Mouse (Mus musculus): ENCODE measurements around the gene Taok1.
A peak's percentile ranks its signal among the peaks of the same experiment; 100 is the strongest.

The Taok1 gene

GRCm38 (mm10) chr11:77508068-77509021 is 99.3 kb downstream of the Taok1 start:
- DNase-seq (ENCODE audit: low read depth, low spot score): peak; percentile 91

- no peak for DNase-seq (ENCODE audit: low read depth, low spot score)
Measured at GRCm38 (mm10) chr11:77507426-77507825, 100.2 kb downstream of the Taok1 start.

GRCm38 (mm10) chr11:77506941-77507340 is 100.7 kb downstream of the Taok1 start:
- no peak for DNase-seq (ENCODE audit: low read depth, low spot score)

GRCm38 (mm10) chr11:77506273-77506672 is 101.3 kb downstream of the Taok1 start:
- DNase-seq (ENCODE audit: low read depth, low spot score): no peak

GRCm38 (mm10) chr11:77505291-77505980 is 102.2 kb downstream of the Taok1 start:
- no peak for DNase-seq (ENCODE audit: low read depth, low spot score)

- no peak for DNase-seq (ENCODE audit: low read depth, low spot score)
Measured at GRCm38 (mm10) chr11:77504377-77504776, 103.2 kb downstream of the Taok1 start.

- peak; percentile 83 for DNase-seq (ENCODE audit: low read depth, low spot score)
Measured at GRCm38 (mm10) chr11:77503511-77503910, 104.1 kb downstream of the Taok1 start.

GRCm38 (mm10) chr11:77502481-77502880 is 105.1 kb downstream of the Taok1 start:
- no peak for DNase-seq (ENCODE audit: low read depth, low spot score)

- no peak for DNase-seq (ENCODE audit: low read depth, low spot score)
Measured at GRCm38 (mm10) chr11:77501971-77502370, 105.6 kb downstream of the Taok1 start.

- peak; percentile 78 for DNase-seq (ENCODE audit: low read depth, low spot score)
Measured at GRCm38 (mm10) chr11:77501392-77501791, 106.2 kb downstream of the Taok1 start.

- DNase-seq (ENCODE audit: low read depth, low spot score): peak; percentile 49
Measured at GRCm38 (mm10) chr11:77500361-77501325, 107.0 kb downstream of the Taok1 start.

GRCm38 (mm10) chr11:77499354-77499753 is 108.3 kb downstream of the Taok1 start:
- no peak for DNase-seq (ENCODE audit: low read depth, low spot score)

GRCm38 (mm10) chr11:77498261-77499139 is 109.1 kb downstream of the Taok1 start:
- DNase-seq (ENCODE audit: low read depth, low spot score): peak; percentile 89

GRCm38 (mm10) chr11:77497851-77498250 is 109.8 kb downstream of the Taok1 start:
- peak; percentile 77 for DNase-seq (ENCODE audit: low read depth, low spot score)

- peak; percentile 95 for DNase-seq (ENCODE audit: low read depth, low spot score)
Measured at GRCm38 (mm10) chr11:77497341-77497756, 110.3 kb downstream of the Taok1 start.

- no peak for DNase-seq (ENCODE audit: low read depth, low spot score)
Measured at GRCm38 (mm10) chr11:77495507-77495906, 112.1 kb downstream of the Taok1 start.

GRCm38 (mm10) chr11:77494782-77495181 is 112.8 kb downstream of the Taok1 start:
- DNase-seq (ENCODE audit: low read depth, low spot score): no peak

GRCm38 (mm10) chr11:77494344-77494676 is 113.3 kb downstream of the Taok1 start:
- no peak for DNase-seq (ENCODE audit: low read depth, low spot score)

GRCm38 (mm10) chr11:77493512-77494343 is 113.9 kb downstream of the Taok1 start, which contains the start of gene Git1:
Gene Git1, plus strand, starts transcription at chr11:77493562.
- DNase-seq (ENCODE audit: low read depth, low spot score): peak; percentile 60

All from ZHBTc4 (cell line).